Mouse (Mus musculus) duodenum, adult 2 months (tissue): ENCODE measurements around the gene Atp5j. TPM values are rescaled to one million over a fixed set of nuclear protein-coding genes. Genes with fewer than 3 reads are reported as not detected.

ENCODE experiments used
- polyA plus RNA-seq: library from polyadenylated mRNA; depleted of rRNA; stranded (reverse); fragments of >200 nt; gene quantifications from 2 replicates; pipeline ENCODE4 v1.2.3, GENCODE M21; 2012; ENCODE audit warnings: low replicate concordance; rRNA removed

Atp5j gene
- 115 and 198 TPM in 2 replicates for polyA plus RNA-seq

DNA sequence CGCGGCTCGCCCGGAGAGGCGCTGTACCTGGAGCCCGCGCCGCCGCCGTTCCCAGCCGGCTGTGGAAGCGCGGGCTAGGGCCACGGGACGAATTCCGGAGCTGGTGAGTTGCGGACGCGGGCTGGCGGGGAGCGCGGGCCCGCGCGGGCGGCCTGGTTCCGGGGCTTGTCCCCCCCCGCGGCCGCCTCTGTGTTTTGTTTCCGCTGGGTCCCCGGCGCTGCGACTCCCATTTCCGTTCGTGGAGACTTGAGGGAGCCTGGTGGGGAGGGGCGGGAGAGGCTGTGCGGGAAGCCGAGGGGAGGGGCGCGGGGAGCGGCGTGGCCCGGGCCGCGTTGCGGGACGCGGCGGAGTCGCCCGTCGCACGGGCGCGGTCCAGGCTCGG lies at the start of gene Atp5j:
Atp5j (minus strand) TSS at position 185 of the 382 bp plus-strand sequence.

DNA sequence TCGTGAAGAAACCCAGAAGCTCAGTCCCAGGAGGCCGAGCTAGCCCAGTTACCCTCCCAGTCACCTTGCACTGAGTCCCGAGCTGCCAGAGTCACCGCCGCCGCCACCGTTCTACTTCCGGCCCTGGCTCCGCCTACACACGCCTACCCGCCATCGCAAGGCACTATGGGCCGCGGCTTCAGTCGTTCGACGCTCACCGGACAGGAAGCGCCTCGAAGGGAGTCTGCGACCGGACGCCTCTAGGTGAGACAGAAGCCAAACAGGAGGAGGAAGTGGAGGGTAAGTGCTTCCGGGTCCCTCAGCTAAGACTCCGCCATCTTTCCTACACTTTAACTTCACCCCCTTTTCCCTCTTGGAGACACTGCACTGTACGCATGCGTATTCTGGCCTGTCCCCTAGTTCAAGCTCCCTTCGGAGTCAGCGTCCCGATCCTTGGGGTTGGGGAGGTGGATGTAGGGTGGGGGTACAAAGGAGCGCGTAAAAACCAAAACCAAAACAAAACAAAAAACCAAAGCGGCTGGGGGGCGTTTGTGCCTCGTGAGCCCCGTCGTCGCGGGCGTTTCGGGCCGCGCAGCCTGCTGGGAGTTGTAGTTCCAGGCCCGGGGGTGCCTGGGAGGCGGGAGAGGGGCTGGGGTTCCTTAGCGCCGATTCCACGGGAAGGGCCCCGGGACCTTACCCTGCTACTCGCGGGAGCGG lies 532 bp downstream of the Atp5j start, which contains the start of gene Gabpa:
Gabpa (plus strand) TSS at position 181 of the 696 bp plus-strand sequence.

Other genes starting within 250 kb of the Atp5j start
- 2.5 and 7.5 TPM in 2 replicates for gene Mrpl39, start 99.9 kb downstream of the Atp5j start, polyA plus RNA-seq
- gene Jam2, start 61.5 kb downstream of the Atp5j start, polyA plus RNA-seq = 1.1 and 2.4 TPM in 2 replicates
- gene Gabpa, start 700 bp downstream of the Atp5j start, polyA plus RNA-seq = 2.0 TPM in 2 replicates